Mouse (Mus musculus): ENCODE results near the gene Fbxo17.

Gene Fbxo17

DNA sequence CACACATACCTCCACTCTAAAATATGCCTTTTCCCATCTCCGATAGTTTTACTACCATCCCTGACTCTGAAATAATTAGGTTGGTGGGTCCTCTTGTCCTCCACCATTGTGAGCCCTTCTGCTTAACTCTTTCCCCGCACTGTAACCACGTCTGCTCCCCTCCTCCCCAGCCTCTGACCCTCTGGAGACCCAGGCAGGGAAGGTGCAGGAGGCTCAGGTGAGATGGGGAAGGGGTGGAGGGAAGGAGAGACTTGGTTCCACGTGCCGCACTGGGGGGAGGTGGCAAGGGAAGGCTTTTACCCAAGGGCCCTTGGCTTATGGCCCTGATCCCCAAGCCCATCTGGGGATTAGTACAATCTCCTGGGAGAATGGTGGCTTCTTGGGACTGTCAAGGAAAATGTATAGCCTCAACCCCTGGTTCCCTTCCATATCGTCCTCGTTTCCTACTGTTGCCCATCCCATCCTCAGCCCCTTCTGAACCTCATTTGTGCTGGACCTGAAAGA lies 50.9 kb downstream of the Fbxo17 start, which contains the start of gene Nfkbib:
Nfkbib (minus strand) TSS at position 51 of the 504 bp plus-strand sequence.
- DNase-seq (ENCODE audit: low spot score in 2 of 2), result no peak

DNA sequence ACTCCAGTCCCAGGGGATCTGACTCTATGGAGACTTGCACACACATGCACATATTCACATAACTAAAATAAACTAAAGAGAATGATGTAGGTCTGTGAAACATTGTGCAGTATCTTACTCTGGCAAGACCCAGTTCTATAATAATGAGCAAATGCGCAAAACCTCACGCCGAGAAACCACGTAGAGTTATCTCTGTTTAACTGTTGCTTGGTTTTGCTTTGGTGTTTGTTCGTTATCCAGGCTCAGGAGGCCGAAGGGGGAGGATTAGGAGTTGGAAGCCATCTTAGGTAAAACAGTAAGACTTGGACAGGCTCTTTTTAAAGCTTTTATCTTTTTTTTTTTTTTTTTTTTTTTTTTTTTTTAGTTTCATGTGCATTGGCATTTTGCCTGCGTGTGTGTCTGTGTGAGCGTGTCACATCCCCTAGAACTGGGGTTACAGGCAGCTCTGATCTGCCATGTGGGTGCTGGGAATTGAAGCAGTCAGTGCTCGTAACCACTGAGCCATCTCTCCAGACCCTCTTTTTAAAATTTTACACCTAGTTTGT lies 52.9 kb downstream of the Fbxo17 start:
- DNase-seq (ENCODE audit: low spot score in 2 of 2), result no peak

DNA sequence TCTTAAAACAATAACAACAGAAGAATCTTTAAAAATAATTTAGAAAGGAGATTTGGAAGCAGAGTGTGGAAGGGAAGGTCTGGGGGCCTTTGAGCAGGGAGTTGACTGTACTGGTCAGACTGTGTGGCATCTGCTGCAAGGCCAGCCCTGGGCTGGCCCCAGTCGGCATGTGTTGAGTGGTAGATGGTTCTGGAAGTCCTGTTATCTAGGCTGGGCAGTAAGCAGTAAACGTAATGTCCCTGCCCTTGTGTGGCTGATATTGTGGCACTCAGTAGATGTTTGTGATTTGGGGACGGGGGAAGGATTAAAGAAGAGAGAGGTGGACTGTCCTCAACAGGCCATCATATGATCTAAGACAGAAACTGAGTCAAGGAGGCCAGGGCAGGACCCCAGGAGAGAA lies 53.7 kb downstream of the Fbxo17 start:
- DNase-seq (ENCODE audit: low spot score in 2 of 2), result no peak

DNA sequence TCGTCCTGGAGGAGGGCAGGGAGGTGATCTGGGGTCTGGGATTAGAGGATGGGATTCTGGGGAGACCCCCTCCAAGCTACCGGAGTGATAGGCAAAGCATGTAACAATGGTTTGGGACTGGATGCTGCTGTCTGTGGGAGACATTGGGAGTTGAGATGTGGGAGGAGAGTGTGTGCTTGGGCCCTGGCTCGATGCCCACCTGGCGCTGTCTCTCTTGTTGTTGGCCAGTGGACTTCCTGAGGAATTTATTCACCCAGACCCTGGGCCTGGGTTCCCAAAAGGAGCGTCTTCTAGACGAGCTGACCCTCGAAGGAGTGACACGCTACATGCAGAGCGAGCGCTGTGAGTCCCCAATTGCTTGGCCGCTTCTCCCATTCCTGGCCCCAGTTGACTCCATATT lies 55.3 kb downstream of the Fbxo17 start:
- DNase-seq (ENCODE audit: low spot score in 2 of 2), result no peak

DNA sequence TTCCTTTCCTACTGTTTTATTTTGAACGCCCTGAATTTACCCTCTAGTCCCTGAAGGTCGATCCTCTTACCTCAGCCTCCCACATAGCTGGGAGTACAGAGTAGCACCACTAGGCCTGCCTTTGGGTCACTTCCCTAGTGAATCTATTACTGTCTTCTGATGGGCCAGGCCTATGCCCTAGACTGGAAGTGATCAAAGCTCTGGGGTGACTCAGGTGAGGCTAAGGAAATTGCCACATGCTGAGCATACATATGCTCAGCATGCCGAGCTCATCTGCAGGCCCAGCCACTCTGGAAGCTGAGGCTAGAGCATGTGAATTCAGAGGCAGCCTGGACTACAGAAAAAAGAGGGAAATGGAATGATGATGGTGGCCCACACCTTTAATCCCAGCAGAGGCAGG lies 56.6 kb downstream of the Fbxo17 start:
- no peak for DNase-seq (ENCODE audit: low spot score in 2 of 2)

DNA sequence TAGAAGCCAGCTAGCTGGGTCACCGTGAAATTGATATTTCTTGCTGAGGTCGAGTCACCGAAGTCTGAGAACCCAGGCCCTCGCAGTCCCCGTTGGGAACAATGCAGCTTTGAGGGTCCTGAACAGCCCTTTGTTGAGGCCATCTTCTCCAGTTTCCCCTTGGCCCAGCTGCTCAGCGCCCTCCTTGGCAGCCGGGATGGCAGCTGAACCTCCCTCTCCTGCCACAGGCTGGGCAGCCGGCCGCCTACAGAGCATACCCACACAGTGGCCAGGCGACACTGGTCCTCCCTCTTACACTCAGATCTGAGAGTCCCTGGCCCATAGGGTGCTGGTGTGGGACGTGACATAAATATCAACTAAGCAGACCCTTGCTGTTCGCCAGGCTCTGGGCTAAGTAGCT lies 57.6 kb downstream of the Fbxo17 start:
- DNase-seq (ENCODE audit: low spot score in 2 of 2), result peak in 1 of 2 experiments; percentile 32

DNA sequence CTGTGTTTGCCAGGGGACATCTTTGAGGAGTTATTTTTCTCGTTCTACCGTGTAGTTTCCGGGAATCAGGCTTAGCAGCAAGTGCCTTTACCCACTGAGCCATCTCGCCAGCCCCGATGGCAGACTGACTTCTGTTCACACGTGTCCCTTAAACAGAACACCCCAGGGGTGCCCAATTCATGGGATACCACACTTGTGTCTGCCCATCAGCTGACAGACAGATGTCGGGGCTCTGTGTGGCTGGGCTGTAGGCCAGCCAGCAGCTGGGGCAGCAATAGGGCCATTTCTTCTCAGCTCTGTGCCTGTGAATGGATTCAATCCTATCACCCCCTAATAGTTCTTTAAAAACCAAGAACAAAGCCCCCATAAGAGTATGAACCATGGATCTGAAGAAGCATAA lies 58.5 kb downstream of the Fbxo17 start:
- no peak for DNase-seq (ENCODE audit: low spot score in 2 of 2)

DNA sequence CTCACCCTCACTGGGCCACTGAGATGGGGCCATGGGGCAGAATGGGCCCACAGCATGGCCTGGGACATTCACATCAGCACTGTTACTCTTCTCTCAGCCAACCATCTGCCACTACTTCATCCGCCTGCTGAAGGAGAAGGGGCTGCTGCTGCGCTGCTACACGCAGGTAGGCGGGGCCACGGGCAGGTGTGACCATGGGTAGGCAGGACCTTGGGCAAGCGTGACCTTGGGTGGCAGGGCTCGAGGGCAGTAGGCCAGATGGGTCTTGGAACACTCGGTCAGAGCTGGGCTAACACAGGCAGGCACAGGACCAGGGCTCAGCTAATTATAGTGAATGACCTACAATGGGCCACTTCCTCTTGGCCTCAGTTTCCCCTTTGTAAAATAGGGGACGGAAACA lies 62.2 kb downstream of the Fbxo17 start:
- no peak for DNase-seq (ENCODE audit: low spot score in 2 of 2)

DNA sequence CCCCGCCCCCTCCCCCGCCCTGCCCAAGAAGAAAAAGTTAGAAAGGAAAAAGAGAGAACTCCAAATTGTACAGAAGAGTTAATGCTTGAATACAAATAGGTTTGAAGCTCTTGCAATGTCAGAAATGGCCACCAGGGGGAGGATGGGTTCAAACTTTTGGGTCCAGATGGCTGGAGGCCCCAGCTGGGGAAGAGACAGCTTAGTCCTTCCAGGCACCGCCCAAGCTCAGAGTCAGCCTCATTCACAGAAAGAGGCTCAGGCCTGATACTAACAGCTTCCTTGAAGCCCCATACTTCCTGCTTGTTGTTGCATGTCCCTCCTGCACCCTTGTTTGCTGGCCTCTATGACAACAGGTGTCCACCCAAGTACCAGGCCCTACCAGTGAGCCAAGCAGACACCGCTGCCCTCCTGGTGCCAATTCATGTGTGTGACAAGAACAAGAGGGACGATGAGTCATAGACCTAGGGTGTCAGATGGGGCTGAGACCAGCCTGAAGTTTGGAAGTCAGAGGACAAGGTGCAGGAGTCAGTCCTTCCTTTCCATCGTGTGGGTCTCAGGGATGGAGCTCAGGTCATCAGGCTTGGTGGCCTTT lies 63.6 kb downstream of the Fbxo17 start:
- DNase-seq (ENCODE audit: low spot score in 2 of 2), result peak; percentile 79 to 93

DNA sequence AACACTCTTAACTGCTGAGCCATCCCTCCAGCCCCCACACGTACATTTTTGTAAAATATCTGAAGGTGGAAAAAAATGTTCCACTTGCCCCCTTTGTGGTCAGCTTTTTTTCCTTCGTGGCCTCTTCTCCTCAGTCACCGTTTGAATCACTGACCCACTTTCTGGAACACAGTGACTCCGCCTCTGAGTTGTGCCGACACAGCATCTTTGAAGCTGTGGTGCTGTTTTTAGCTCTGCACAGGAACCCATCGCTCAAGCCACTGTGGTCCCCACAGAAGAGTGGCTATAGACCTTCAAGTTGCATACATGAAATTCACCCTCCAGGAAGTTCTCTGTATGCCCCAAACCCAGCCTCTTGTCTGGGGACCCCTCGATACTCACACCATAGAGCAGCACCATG lies 64.3 kb downstream of the Fbxo17 start:
- no peak for DNase-seq (ENCODE audit: low spot score in 2 of 2)

DNA sequence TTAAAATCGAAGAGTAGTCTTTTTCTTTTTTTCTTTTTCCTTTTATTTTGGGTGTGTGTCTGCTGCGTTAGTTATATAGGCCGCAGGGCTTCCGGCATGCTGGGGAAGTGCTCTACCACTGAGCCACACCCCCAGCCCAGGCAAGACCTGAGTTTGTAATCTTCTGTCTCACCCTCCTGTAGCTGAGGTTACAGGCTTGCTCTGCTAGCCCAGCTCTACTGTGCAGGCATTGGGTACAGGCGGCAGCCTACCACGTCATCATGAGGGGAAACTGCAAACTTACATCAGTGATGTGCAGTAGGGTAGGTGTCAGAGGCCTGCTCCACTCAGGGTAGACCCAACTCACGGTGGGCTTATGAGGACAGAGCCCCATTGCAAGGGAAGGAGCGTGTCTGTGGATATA lies 64.7 kb downstream of the Fbxo17 start:
- DNase-seq (ENCODE audit: low spot score in 2 of 2), result no peak

DNA sequence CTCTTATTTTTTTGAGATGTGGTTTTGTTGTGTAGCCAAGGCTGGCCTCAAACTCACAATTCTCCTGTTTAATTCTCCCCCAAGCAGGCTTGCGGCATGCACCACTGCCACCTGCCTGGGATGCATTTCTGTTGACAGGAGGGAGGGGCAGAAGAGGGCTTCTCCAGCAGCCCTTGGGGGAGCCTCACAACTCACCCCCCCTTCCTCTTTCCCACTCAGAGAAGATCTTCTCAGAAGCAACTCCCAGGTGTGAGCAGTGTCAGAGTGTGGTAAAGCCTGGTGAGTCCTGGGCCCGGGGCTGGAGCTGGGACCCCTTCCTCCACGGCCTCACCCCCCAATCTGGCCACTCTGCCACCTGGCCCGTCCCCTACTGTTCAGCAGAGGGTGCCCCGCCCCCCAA lies 68.6 kb downstream of the Fbxo17 start:
- DNase-seq (ENCODE audit: low spot score in 2 of 2), result no peak

All from cerebellum, postnatal 4 days (tissue).